8 mouse cellular contexts compared by ENCODE assay signal in genomic region chr2:119324576-119325318, GRCm38 (mm10). TPM values are rescaled to one million over a fixed set of nuclear protein-coding genes. Genes with fewer than 3 reads are reported as not detected.
DNase-seq lines count a peak whose midpoint lies in the region; ATAC-seq and TF ChIP-seq lines count a peak whose summit lies in the region.

No protein-coding gene starts in this region.

- under 1% methylated on average over 32 of the region's 32 CpGs for WGBS in hindbrain, embryonic 14.5 days
- WGBS in neural tube, embryonic 15.5 days, result under 1% methylated on average over 32 of the region's 32 CpGs

- TF ChIP-seq RAD21 in CH12.LX (IDR thresholded peaks at IDR 0.05; ENCODE audit: low read depth, low read length), result no peak
- no peak for TF ChIP-seq RAD21 in MEL (IDR thresholded peaks at IDR 0.05; ENCODE audit: low read depth, low read length)

- peaks cover 50% of the 10 kb centered on the region for H3K27me3 ChIP-seq in CH12.LX (replicated peaks)
- peaks cover 12 to 20% of the 10 kb centered on the region in 2 experiments for H3K27me3 ChIP-seq in MEL (ENCODE audit: control insufficient read depth in 1 of 2, insufficient read depth in 2 of 2, low read length in 2 of 2)
- peaks cover 98% of the 10 kb centered on the region for H3K27me3 ChIP-seq in hindbrain, embryonic 14.5 days (ENCODE audit: control insufficient read depth, insufficient read depth, low read length)
- peaks cover 91% of the 10 kb centered on the region for H3K27me3 ChIP-seq in neural tube, embryonic 15.5 days (replicated peaks)

- in situ Hi-C loops in CH12.LX (cut with MboI; ENCODE audit: low pct_ligation_motif_present, low pct_unique_long_range_greater_than_20kb, low sequenced_read_pairs), result no loop called here

- no peak overlapping the region for H3K27ac ChIP-seq in CH12.LX (ENCODE audit: insufficient read depth, low read depth)
- H3K27ac ChIP-seq in MEL (ENCODE audit: control insufficient read depth, low read depth, low read length), result no peak overlapping the region
- H3K27ac ChIP-seq in hindbrain, embryonic 14.5 days, result no peak overlapping the region
- no peak overlapping the region for H3K27ac ChIP-seq in neural tube, embryonic 15.5 days (replicated peaks)

- TF ChIP-seq EP300 in CH12.LX (IDR thresholded peaks at IDR 0.05; ENCODE audit: low read length), result no peak
- TF ChIP-seq EP300 in MEL (IDR thresholded peaks at IDR 0.05; ENCODE audit: low read depth in 1 of 2, low read length in 2 of 2), result no peak

- H3K36me3 ChIP-seq in CH12.LX (replicated peaks in 1 of 2; ENCODE audit: control insufficient read depth in 1 of 2, insufficient read depth in 1 of 2, low read length in 1 of 2) (no peaks in the 10 kb centered on the region), MEL (ENCODE audit: control insufficient read depth in 1 of 2, insufficient read depth in 2 of 2, low read length in 2 of 2) (no peaks in the 10 kb centered on the region; a peak in 1 of 4 replicates)
- H3K36me3 ChIP-seq in hindbrain, embryonic 14.5 days (replicated peaks; ENCODE audit: control insufficient read depth, insufficient read depth), result no peaks in the 10 kb centered on the region
- H3K36me3 ChIP-seq in neural tube, embryonic 15.5 days, result no peaks in the 10 kb centered on the region

- dilution Hi-C loops in CH12.LX (cut with MboI; ENCODE audit: extremely low pct_ligation_motif_present, extremely low pct_unique_long_range_greater_than_20kb, low sequenced_read_pairs), result no loop called here

- H3K9me3 ChIP-seq in CH12.LX (replicated peaks; ENCODE audit: low read length) (peaks cover 15% of the 10 kb centered on the region), MEL (replicated peaks; ENCODE audit: insufficient read depth, low read length) (no peaks in the 10 kb centered on the region)
- no peaks in the 10 kb centered on the region for H3K9me3 ChIP-seq in hindbrain, embryonic 14.5 days (ENCODE audit: control insufficient read depth, low read length)
- H3K9me3 ChIP-seq in neural tube, embryonic 15.5 days (replicated peaks), result no peaks in the 10 kb centered on the region

- ATAC-seq in hindbrain, embryonic 14.5 days (ENCODE audit: low FRiP score), result no peak
- no peak for ATAC-seq in neural tube, embryonic 15.5 days (ENCODE audit: low FRiP score)
- no peak for ATAC-seq in cerebellum, adult (ENCODE audit: insufficient number of reproducible peaks, low FRiP score, low TSS enrichment)

- DNase-seq in CH12.LX (ENCODE audit: extremely low read depth) (no peak), MEL (ENCODE audit: low read depth, low spot score) (peak; percentile 44), liver (peak; percentile 40)
- no peak for DNase-seq in hindbrain, embryonic 14.5 days (ENCODE audit: low spot score)
- DNase-seq in adrenal gland, postnatal 4 days (ENCODE audit: low spot score in 2 of 2), result no peak
- DNase-seq in left cerebral cortex, adult 18-20 months (ENCODE audit: low spot score in 2 of 2), result no peak

- TF ChIP-seq CTCF in CH12.LX (conservative IDR thresholded peaks at IDR 0.05 in 1 of 2, IDR thresholded peaks at IDR 0.05 in 1 of 2; ENCODE audit: low read depth in 2 of 2, low read length in 2 of 2) (no peak), MEL (IDR thresholded peaks at IDR 0.05 in 2 of 3, conservative IDR thresholded peaks at IDR 0.05 in 1 of 3; ENCODE audit: control insufficient read depth in 1 of 3, insufficient read depth in 1 of 3, low read depth in 2 of 3, low read length in 3 of 3, poor library complexity in 1 of 3, severe bottlenecking in 1 of 3) (no peak)

- peak overlapping the region; percentile 96 for H3K4me2 ChIP-seq in CH12.LX (ENCODE audit: insufficient read depth, low read depth, poor library complexity, severe bottlenecking)
- peak overlapping the region; percentile 89 for H3K4me2 ChIP-seq in hindbrain, embryonic 14.5 days (replicated peaks)
- H3K4me2 ChIP-seq in neural tube, embryonic 15.5 days, result peak overlapping the region; percentile 98

- H3K79me2 ChIP-seq in CH12.LX (replicated peaks; ENCODE audit: control insufficient read depth, extremely low read depth, insufficient read depth, poor library complexity, severe bottlenecking), result no peaks in the 10 kb centered on the region
- no peaks in the 10 kb centered on the region for H3K79me2 ChIP-seq in MEL (ENCODE audit: control insufficient read depth, insufficient read depth, low read length, poor library complexity)

- no peak for TF ChIP-seq POLR2A in CH12.LX (IDR thresholded peaks at IDR 0.05; ENCODE audit: low read depth, low read length)
- no peak for TF ChIP-seq POLR2A in MEL (IDR thresholded peaks at IDR 0.05; ENCODE audit: control insufficient read depth in 1 of 2, insufficient read depth in 1 of 2, low read depth in 1 of 2, low read length in 2 of 2, poor library complexity in 1 of 2)

- peaks cover 9 to 28% of the 10 kb centered on the region in 2 experiments for H3K4me1 ChIP-seq in CH12.LX (ENCODE audit: control insufficient read depth in 1 of 2, insufficient read depth in 2 of 2)
- H3K4me1 ChIP-seq in MEL (ENCODE audit: control insufficient read depth in 1 of 2, insufficient read depth in 2 of 2, low read length in 2 of 2), result peaks cover 4 to 19% of the 10 kb centered on the region in 2 experiments; a peak in 3 of 4 replicates
- peaks cover 44% of the 10 kb centered on the region for H3K4me1 ChIP-seq in hindbrain, embryonic 14.5 days (replicated peaks; ENCODE audit: control insufficient read depth, insufficient read depth, low read length)
- peaks cover 76% of the 10 kb centered on the region for H3K4me1 ChIP-seq in neural tube, embryonic 15.5 days

- H3K4me3 ChIP-seq in CH12.LX (replicated peaks in 1 of 3; ENCODE audit: low read depth in 2 of 3, low read length in 2 of 3, poor library complexity in 1 of 3), result no peak overlapping the region
- H3K4me3 ChIP-seq in MEL (ENCODE audit: control insufficient read depth in 1 of 2, insufficient read depth in 1 of 2, low read depth in 2 of 2, low read length in 2 of 2), result peak overlapping the region; percentile 43 to 73
- H3K4me3 ChIP-seq in hindbrain, embryonic 14.5 days (replicated peaks; ENCODE audit: low read length), result peak overlapping the region; percentile 43
- peak overlapping the region; percentile 50 for H3K4me3 ChIP-seq in neural tube, embryonic 15.5 days (replicated peaks)

- H3K9ac ChIP-seq in CH12.LX (ENCODE audit: insufficient read depth, low read depth) (no peak overlapping the region), MEL (ENCODE audit: control insufficient read depth, low read depth, low read length, poor library complexity, severe bottlenecking) (peak overlapping the region; percentile 48)
- H3K9ac ChIP-seq in hindbrain, embryonic 14.5 days, result no peak overlapping the region
- H3K9ac ChIP-seq in neural tube, embryonic 15.5 days (replicated peaks), result no peak overlapping the region

TF ChIP-seq in CH12.LX, 34 proteins besides CTCF, POLR2A, EP300 and RAD21 (continues in another document):
- TF ChIP-seq NELFE (IDR thresholded peaks at IDR 0.05; ENCODE audit: low read depth, low read length), result no peak

TF ChIP-seq in MEL, 35 proteins besides CTCF, POLR2A, EP300 and RAD21 (continues in another document):
- no peak for TF ChIP-seq TCF12 (IDR thresholded peaks at IDR 0.05; ENCODE audit: low read depth, low read length)

RNA-seq across cellular contexts. Expression of gene Dll4, which starts 0.8 kb away (rescaled TPM):
- 0.13 TPM in 1 of 2 replicates, not detected in the other for total RNA-seq in CH12.LX (2012; rRNA removed)
- total RNA-seq in CH12.LX (2014; rRNA removed), result 0.12 TPM in 1 of 2 replicates, not detected in the other
- polyA plus RNA-seq in CH12.LX (2012; ENCODE audit: insufficient read length, low read depth), result not detected in 2 replicates
- 0.16 TPM in 1 of 2 replicates, not detected in the other for total RNA-seq in MEL (2012; rRNA removed)
- under 1 TPM in 1 of 2 experiments, not detected in 1; 0.18 TPM for polyA plus RNA-seq in MEL (2012; ENCODE audit: insufficient read depth in 1 of 2, insufficient read length in 2 of 2, low read depth in 1 of 2, low replicate concordance in 2 of 2, missing spikeins in 1 of 2)
- polyA plus RNA-seq in hindbrain, embryonic 14.5 days (2014; fragmentation: Nextera tagmentation; extraction: Ambion mirVana), result 3.9 and 4.8 TPM in 2 replicates
- polyA plus RNA-seq in neural tube, embryonic 15.5 days (2015; fragmentation: Nextera tagmentation; extraction: Ambion mirVana), result 3.9 and 10.4 TPM in 2 replicates
- 10 to 100 TPM; 13.8 to 15.0 TPM for total RNA-seq in adrenal gland, postnatal 4 days (2021)
- total RNA-seq in left cerebral cortex, adult 18-20 months (2021), result 1 to 10 TPM; 1.6 to 2.3 TPM

RNA-seq across cellular contexts. Expression of gene Chac1, which starts 26.3 kb away (rescaled TPM):
- total RNA-seq in CH12.LX (2012; rRNA removed), result 47.5 and 95.6 TPM in 2 replicates
- 47.2 and 49.2 TPM in 2 replicates for total RNA-seq in CH12.LX (2014; rRNA removed)
- 33.3 and 33.4 TPM in 2 replicates for polyA plus RNA-seq in CH12.LX (2012; ENCODE audit: insufficient read length, low read depth)
- 3.6 and 33.0 TPM in 2 replicates for total RNA-seq in MEL (2012; rRNA removed)
- 1 to 10 TPM in 1 of 2 experiments, not detected in 1; 6.4 TPM for polyA plus RNA-seq in MEL (2012; ENCODE audit: insufficient read depth in 1 of 2, insufficient read length in 2 of 2, low read depth in 1 of 2, low replicate concordance in 2 of 2, missing spikeins in 1 of 2)
- polyA plus RNA-seq in hindbrain, embryonic 14.5 days (2014; fragmentation: Nextera tagmentation; extraction: Ambion mirVana), result 8.8 and 10.3 TPM in 2 replicates
- 11.3 and 12.1 TPM in 2 replicates for polyA plus RNA-seq in neural tube, embryonic 15.5 days (2015; fragmentation: Nextera tagmentation; extraction: Ambion mirVana)
- 1 to 10 TPM; 1.3 to 2.0 TPM for total RNA-seq in adrenal gland, postnatal 4 days (2021)
- 1 to 10 TPM; 7.7 to 9.2 TPM for total RNA-seq in left cerebral cortex, adult 18-20 months (2021)

RNA-seq across cellular contexts. Expression of gene Vps18, which starts 36.2 kb away (rescaled TPM):
- 14.8 and 15.4 TPM in 2 replicates for total RNA-seq in CH12.LX (2012; rRNA removed)
- total RNA-seq in CH12.LX (2014; rRNA removed), result 7.4 and 8.7 TPM in 2 replicates
- polyA plus RNA-seq in CH12.LX (2012; ENCODE audit: insufficient read length, low read depth), result 15.8 and 17.9 TPM in 2 replicates
- 24.8 and 28.0 TPM in 2 replicates for total RNA-seq in MEL (2012; rRNA removed)
- 10 to 100 TPM in 1 of 2 experiments, not detected in 1; 30.4 TPM for polyA plus RNA-seq in MEL (2012; ENCODE audit: insufficient read depth in 1 of 2, insufficient read length in 2 of 2, low read depth in 1 of 2, low replicate concordance in 2 of 2, missing spikeins in 1 of 2)
- 19.3 and 19.7 TPM in 2 replicates for polyA plus RNA-seq in hindbrain, embryonic 14.5 days (2014; fragmentation: Nextera tagmentation; extraction: Ambion mirVana)
- 23.7 and 23.8 TPM in 2 replicates for polyA plus RNA-seq in neural tube, embryonic 15.5 days (2015; fragmentation: Nextera tagmentation; extraction: Ambion mirVana)
- 10 to 100 TPM; 24.3 to 24.4 TPM for total RNA-seq in adrenal gland, postnatal 4 days (2021)
- 10 to 100 TPM; 50.6 to 51.2 TPM for total RNA-seq in left cerebral cortex, adult 18-20 months (2021)

RNA-seq across cellular contexts. Expression of gene Rhov, which starts 53.7 kb away (rescaled TPM):
- total RNA-seq in CH12.LX (2012; rRNA removed) (0.08 and 0.17 TPM in 2 replicates), CH12.LX (2014; rRNA removed) (not detected in 2 replicates), MEL (2012; rRNA removed) (not detected in 2 replicates)
- polyA plus RNA-seq in CH12.LX (2012; ENCODE audit: insufficient read length, low read depth) (not detected in 2 replicates), MEL (2012; ENCODE audit: insufficient read depth in 1 of 2, insufficient read length in 2 of 2, low read depth in 1 of 2, low replicate concordance in 2 of 2, missing spikeins in 1 of 2) (not detected)
- 20.9 and 26.9 TPM in 2 replicates for polyA plus RNA-seq in hindbrain, embryonic 14.5 days (2014; fragmentation: Nextera tagmentation; extraction: Ambion mirVana)
- polyA plus RNA-seq in neural tube, embryonic 15.5 days (2015; fragmentation: Nextera tagmentation; extraction: Ambion mirVana), result 39.5 and 46.6 TPM in 2 replicates
- under 1 TPM; 0.62 to 0.76 TPM for total RNA-seq in adrenal gland, postnatal 4 days (2021)
- total RNA-seq in left cerebral cortex, adult 18-20 months (2021), result 10 to 100 TPM; 11.6 to 11.8 TPM

Comparison
In these comparisons a context has a peak if more than half of its experiments do, and no peak if none do; other contexts are left out.
1. DNase-seq: peak in MEL (single experiment) and liver (single experiment); none in CH12.LX (single experiment), hindbrain, embryonic 14.5 days (single experiment), adrenal gland, postnatal 4 days (0 of 2) and left cerebral cortex, adult 18-20 months (0 of 2).
2. H3K4me3 ChIP-seq: peak in MEL (2 of 2), hindbrain, embryonic 14.5 days (single experiment) and neural tube, embryonic 15.5 days (single experiment); none in CH12.LX (0 of 3).
3. RNA of gene Dll4, which starts 0.8 kb away (total RNA-seq): 13.8 to 15.0 TPM in adrenal gland, postnatal 4 days; 1.6 to 2.3 TPM in left cerebral cortex, adult 18-20 months, 0.12 to 0.13 TPM in CH12.LX and 0.16 TPM in MEL; every median in the first group is over 4 times any median in the second.
4. Of the 35 proteins assayed by ChIP-seq in both MEL and CH12.LX: peak only in MEL: JUND and MXI1; only in CH12.LX: none; in both: BHLHE40; in neither: 32.
5. Peak in every context shown above with its lines, with median percentiles within 50 percentile points of each other: H3K4me2 ChIP-seq.